Mouse (Mus musculus): ENCODE measurements around the gene Lfng. TPM values are rescaled to one million over a fixed set of nuclear protein-coding genes. Genes with fewer than 3 reads are reported as not detected.

Lfng gene
- polyA plus RNA-seq, 1 experiment: not detected

GRCm38 (mm10) chr5:140610273-140611011 is 3.3 kb downstream of the Lfng start:
- Histone ChIP-seq H3K4me1 (ENCODE audit: control insufficient read depth, insufficient read depth, low read length) (peaks cover 58% of the 10 kb centered on the region), H3K4me3 (ENCODE audit: insufficient read depth, low read depth, low read length) (peak overlapping the region; percentile 31), H3K27ac (ENCODE audit: insufficient read depth, low read depth, low read length) (peak overlapping the region; percentile 73)
- TF ChIP-seq CTCF (IDR thresholded peaks at IDR 0.05; ENCODE audit: insufficient read depth, low read depth, low read length) (no peak), POLR2A (IDR thresholded peaks at IDR 0.05; ENCODE audit: insufficient read depth, low read depth, low read length) (no peak)
- 12% methylated on average over 30 of the region's 30 CpGs for WGBS

GRCm38 (mm10) chr5:140611021-140611583 is 4.0 kb downstream of the Lfng start:
- WGBS: 23% methylated on average over 21 of the region's 21 CpGs
- TF ChIP-seq POLR2A (IDR thresholded peaks at IDR 0.05; ENCODE audit: insufficient read depth, low read depth, low read length): no peak
- TF ChIP-seq CTCF (IDR thresholded peaks at IDR 0.05; ENCODE audit: insufficient read depth, low read depth, low read length): no peak
- Histone ChIP-seq H3K27ac (ENCODE audit: insufficient read depth, low read depth, low read length) (peak overlapping the region; percentile 0; the same call in 1 of the 2 replicates), H3K4me1 (ENCODE audit: control insufficient read depth, insufficient read depth, low read length) (peaks cover 58% of the 10 kb centered on the region), H3K4me3 (ENCODE audit: insufficient read depth, low read depth, low read length) (peak overlapping the region; percentile 31; the same call in 1 of the 2 replicates)

GRCm38 (mm10) chr5:140611611-140612185 is 4.6 kb downstream of the Lfng start:
- H3K4me3 ChIP-seq (ENCODE audit: insufficient read depth, low read depth, low read length): no peak overlapping the region
- peaks cover 56% of the 10 kb centered on the region for H3K4me1 ChIP-seq (ENCODE audit: control insufficient read depth, insufficient read depth, low read length)
- H3K27ac ChIP-seq (ENCODE audit: insufficient read depth, low read depth, low read length): 0 out of 2 replicates have a peak overlapping the region, but pooled peaks have one; percentile 0
- WGBS: 24% methylated on average over 15 of the region's 15 CpGs
- TF ChIP-seq POLR2A (IDR thresholded peaks at IDR 0.05; ENCODE audit: insufficient read depth, low read depth, low read length) (no peak), CTCF (IDR thresholded peaks at IDR 0.05; ENCODE audit: insufficient read depth, low read depth, low read length) (no peak)

GRCm38 (mm10) chr5:140612191-140612590 is 5.1 kb downstream of the Lfng start:
- Histone ChIP-seq H3K27ac (ENCODE audit: insufficient read depth, low read depth, low read length) (no peak overlapping the region), H3K4me3 (ENCODE audit: insufficient read depth, low read depth, low read length) (no peak overlapping the region), H3K4me1 (ENCODE audit: control insufficient read depth, insufficient read depth, low read length) (peaks cover 54% of the 10 kb centered on the region)
- TF ChIP-seq CTCF (IDR thresholded peaks at IDR 0.05; ENCODE audit: insufficient read depth, low read depth, low read length) (no peak), POLR2A (IDR thresholded peaks at IDR 0.05; ENCODE audit: insufficient read depth, low read depth, low read length) (no peak)
- WGBS: 66% methylated on average over 18 of the region's 18 CpGs

- TF ChIP-seq CTCF (IDR thresholded peaks at IDR 0.05; ENCODE audit: insufficient read depth, low read depth, low read length) (no peak), POLR2A (IDR thresholded peaks at IDR 0.05; ENCODE audit: insufficient read depth, low read depth, low read length) (no peak)
- WGBS: 97% methylated on average over 10 of the region's 10 CpGs
- H3K4me3 ChIP-seq (ENCODE audit: insufficient read depth, low read depth, low read length): no peak overlapping the region
These were observed 7.0 kb downstream of the Lfng start for GRCm38 (mm10) chr5:140614141-140614540.

GRCm38 (mm10) chr5:140614837-140615236 is 7.7 kb downstream of the Lfng start:
- WGBS: 80% methylated on average over 4 of the region's 4 CpGs
- H3K27ac ChIP-seq (ENCODE audit: insufficient read depth, low read depth, low read length): no peak overlapping the region
- H3K4me3 ChIP-seq (ENCODE audit: insufficient read depth, low read depth, low read length): no peak overlapping the region
- peaks cover 34% of the 10 kb centered on the region for H3K4me1 ChIP-seq (ENCODE audit: control insufficient read depth, insufficient read depth, low read length)
- TF ChIP-seq CTCF (IDR thresholded peaks at IDR 0.05; ENCODE audit: insufficient read depth, low read depth, low read length): no peak
- no peak for TF ChIP-seq POLR2A (IDR thresholded peaks at IDR 0.05; ENCODE audit: insufficient read depth, low read depth, low read length)

More at GRCm38 (mm10) chr5:140614141-140614540, 7.0 kb downstream of the Lfng start:
- peaks cover 41% of the 10 kb centered on the region for H3K4me1 ChIP-seq (ENCODE audit: control insufficient read depth, insufficient read depth, low read length)
- H3K27ac ChIP-seq (ENCODE audit: insufficient read depth, low read depth, low read length): no peak overlapping the region

- TF ChIP-seq POLR2A (IDR thresholded peaks at IDR 0.05; ENCODE audit: insufficient read depth, low read depth, low read length): no peak
- no peak for TF ChIP-seq CTCF (IDR thresholded peaks at IDR 0.05; ENCODE audit: insufficient read depth, low read depth, low read length)
- WGBS: 67% methylated on average over 10 of the region's 10 CpGs
- H3K4me3 ChIP-seq (ENCODE audit: insufficient read depth, low read depth, low read length): no peak overlapping the region
- H3K27ac ChIP-seq (ENCODE audit: insufficient read depth, low read depth, low read length): no peak overlapping the region
- H3K4me1 ChIP-seq (ENCODE audit: control insufficient read depth, insufficient read depth, low read length): peaks cover 27% of the 10 kb centered on the region
These were observed 8.4 kb downstream of the Lfng start for GRCm38 (mm10) chr5:140615321-140616109.

GRCm38 (mm10) chr5:140616110-140616503 is 9.0 kb downstream of the Lfng start:
- WGBS: 85% methylated on average over 6 of the region's 6 CpGs
- TF ChIP-seq CTCF (IDR thresholded peaks at IDR 0.05; ENCODE audit: insufficient read depth, low read depth, low read length) (no peak), POLR2A (IDR thresholded peaks at IDR 0.05; ENCODE audit: insufficient read depth, low read depth, low read length) (no peak)
- no peak overlapping the region for H3K27ac ChIP-seq (ENCODE audit: insufficient read depth, low read depth, low read length)
- no peak overlapping the region for H3K4me3 ChIP-seq (ENCODE audit: insufficient read depth, low read depth, low read length)
- peaks cover 23% of the 10 kb centered on the region for H3K4me1 ChIP-seq (ENCODE audit: control insufficient read depth, insufficient read depth, low read length)
